In the genomic region with DNA sequence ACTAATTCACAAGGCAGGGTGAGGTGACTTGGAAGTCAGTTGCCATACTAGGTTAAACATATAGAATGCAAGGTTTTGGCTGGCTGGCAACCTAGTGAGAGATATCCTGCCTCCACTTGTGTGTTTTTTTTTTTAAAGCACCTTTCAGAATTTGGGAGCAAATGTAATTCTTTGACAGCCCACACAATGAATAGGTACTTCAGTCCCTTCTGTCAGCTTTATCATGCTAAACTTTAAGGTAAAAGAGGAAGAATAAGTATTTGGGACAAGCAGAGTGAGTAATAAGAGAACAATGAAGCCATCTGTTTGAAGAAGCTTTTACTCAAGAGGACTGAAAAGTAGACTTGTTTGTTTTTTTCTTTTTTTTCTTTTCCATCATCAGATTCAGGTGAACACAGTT, we compare ENCODE assay signal across 17 mouse cellular contexts.
"Had no signal": no experiment of that assay in that cellular context is flagged by ENCODE, and none has a peak within 500 bp of the region (broad histone marks: within the 10 kb centered on the region; RNA-seq: fewer than 3 reads in every experiment).

No protein-coding gene starts in this region.

- H3K9me3 ChIP-seq: lung, embryonic 15.5 days; midbrain, embryonic 13.5 days; midbrain, embryonic 15.5 days; neural tube, embryonic 12.5 days; stomach, embryonic 15.5 days had no signal

- H3K4me2 ChIP-seq: lung, embryonic 15.5 days; midbrain, embryonic 11.5 days; midbrain, embryonic 13.5 days; midbrain, embryonic 15.5 days; neural tube, embryonic 12.5 days; stomach, embryonic 15.5 days had no signal

- H3K27ac ChIP-seq: lung, embryonic 15.5 days; macrophage; midbrain, embryonic 13.5 days; midbrain, embryonic 15.5 days; neural tube, embryonic 12.5 days; stomach, embryonic 15.5 days; stomach, postnatal 0 days had no signal

- H3K4me1 ChIP-seq: lung, embryonic 15.5 days; megakaryocyte, embryonic 14.5 days; midbrain, embryonic 13.5 days; midbrain, embryonic 15.5 days; neural tube, embryonic 12.5 days; stomach, embryonic 15.5 days had no signal

- H3K36me3 ChIP-seq: lung, embryonic 15.5 days; midbrain, embryonic 13.5 days; midbrain, embryonic 15.5 days; neural tube, embryonic 12.5 days; stomach, embryonic 15.5 days had no signal

- H3K4me3 ChIP-seq: lung, embryonic 15.5 days; megakaryocyte, embryonic 14.5 days; midbrain, embryonic 13.5 days; midbrain, embryonic 15.5 days; neural tube, embryonic 12.5 days; stomach, embryonic 15.5 days had no signal

- ATAC-seq: lung, postnatal 0 days; midbrain, embryonic 13.5 days; midbrain, embryonic 15.5 days had no signal

- DNase-seq: lung, adult 2 months; lung, postnatal 14 days; lung, postnatal 36 days; right cerebral cortex, postnatal 14 days; thymus, adult 2 months; thymus, postnatal 25 days; thymus, postnatal 4 days had no signal

- H3K9ac ChIP-seq: lung, embryonic 15.5 days; midbrain, embryonic 13.5 days; midbrain, embryonic 15.5 days; neural tube, embryonic 12.5 days; stomach, embryonic 15.5 days had no signal

- H3K27me3 ChIP-seq: lung, embryonic 15.5 days; megakaryocyte, embryonic 14.5 days; midbrain, embryonic 13.5 days; midbrain, embryonic 15.5 days; neural tube, embryonic 12.5 days; stomach, embryonic 15.5 days had no signal
